Mouse (Mus musculus) liver, embryonic 14.5 days (tissue): Measurements from ENCODE around the gene H2afv.

Experiments used
- CTCF ChIP-seq: IDR thresholded peaks from 2 replicates; pipeline ENCODE4 v1.5.1; 2016; ENCODE audit warnings: antibody characterized with exemption, low read depth, control low read depth
- EP300 ChIP-seq: IDR thresholded peaks from 2 replicates; pipeline ENCODE4 v1.6.1; 2016; ENCODE audit warnings: antibody characterized with exemption, low read depth

DNA sequence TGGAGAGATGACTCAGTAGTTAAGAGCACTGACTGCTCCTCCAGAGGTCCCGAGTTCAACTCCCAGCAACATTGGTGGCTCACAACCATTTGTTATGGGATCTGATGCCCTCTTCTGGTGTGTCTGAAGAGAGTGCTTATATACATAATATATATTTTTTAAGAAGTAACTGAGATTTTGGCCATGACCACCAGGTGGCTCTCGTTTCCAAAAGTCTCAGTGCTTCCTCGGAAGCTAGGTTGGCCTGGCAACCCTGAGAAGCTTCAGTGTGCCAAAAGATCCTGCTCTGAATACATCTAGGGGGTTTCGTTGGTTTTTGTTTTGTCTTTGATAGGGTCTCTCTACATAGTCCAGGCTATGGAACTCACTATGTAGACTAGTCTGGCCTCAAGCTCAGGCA lies 20.9 kb upstream of the H2afv start:
- TF ChIP-seq EP300 = no peak
- TF ChIP-seq CTCF = peak; percentile 74
